Mouse (Mus musculus) adrenal gland, postnatal 25 days (tissue): ENCODE results near the gene Spats2. TPM values are rescaled to one million over a fixed set of nuclear protein-coding genes. Genes with fewer than 3 reads are reported as not detected.
"Not testable (repeated sequence)": the region's sequence is repeated elsewhere in the genome, so short reads cannot be mapped to it uniquely, and the experiment has no call there.

Experiments
- DNase-seq: peaks from one replicate; pipeline ENCODE4 v3.0.0; 2021; ENCODE audit warnings: mixed read lengths
- long read RNA-seq: library from polyadenylated mRNA; stranded (forward); transcript quantifications from one replicate; pipeline ENCODE4 v2.0.0, GENCODE M21; 2021
- total RNA-seq: library from RNA; stranded (reverse); gene quantifications from 2 replicates; pipeline ENCODE4 v1.2.3, GENCODE M21; 2021

The Spats2 gene
- total RNA-seq: 18.7 and 19.6 TPM in 2 replicates
- long read RNA-seq, transcript Spats2-201 (13 exons, 3,096 nt): major isoform, 24 of 29 reads
- long read RNA-seq, partial matches to known transcripts: 2 of 29 reads
- long read RNA-seq, other reads (novel, unspliced or antisense): 3 of 29 reads

DNA sequence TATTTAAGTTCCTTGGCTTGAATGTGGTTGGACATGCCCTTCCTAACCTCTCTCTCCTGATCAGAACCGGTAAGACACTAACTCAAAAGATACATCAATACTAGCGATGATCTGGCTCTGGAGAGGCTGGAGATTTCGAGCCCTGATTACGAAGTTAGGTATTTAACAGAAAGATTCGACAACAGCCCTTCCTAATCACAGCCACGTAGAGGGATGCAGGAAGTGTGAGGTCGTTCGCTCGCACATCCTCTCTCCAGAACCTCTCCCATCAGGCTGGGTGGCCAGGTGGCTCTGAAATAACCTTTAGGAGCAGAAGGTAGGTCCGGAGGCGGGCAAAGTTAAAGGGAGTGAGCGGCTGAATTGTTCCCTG, at the start of gene Spats2:
TSS of gene Spats2 (plus strand) at position 206 of the 370 bp plus-strand sequence.
- DNase-seq: no peak

DNA sequence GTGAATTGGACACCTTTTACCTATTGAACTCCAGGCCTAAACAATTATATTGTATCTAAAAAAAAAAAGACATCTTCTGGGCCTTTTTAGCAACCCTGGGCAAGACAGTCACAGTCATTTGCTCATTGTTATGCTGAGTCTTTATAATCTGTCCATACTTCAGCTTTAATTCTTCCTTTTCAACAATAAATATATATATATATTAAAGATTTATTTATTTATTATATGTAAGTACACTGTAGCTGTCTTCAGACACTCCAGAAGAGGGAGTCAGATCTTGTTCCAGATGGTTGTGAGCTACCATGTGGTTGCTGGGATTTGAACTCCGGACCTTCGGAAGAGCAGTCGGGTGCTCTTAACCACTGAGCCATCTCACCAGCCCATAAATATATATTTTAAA, 49.7 kb upstream of the Spats2 start:
- DNase-seq: not testable (repeated sequence)

DNA sequence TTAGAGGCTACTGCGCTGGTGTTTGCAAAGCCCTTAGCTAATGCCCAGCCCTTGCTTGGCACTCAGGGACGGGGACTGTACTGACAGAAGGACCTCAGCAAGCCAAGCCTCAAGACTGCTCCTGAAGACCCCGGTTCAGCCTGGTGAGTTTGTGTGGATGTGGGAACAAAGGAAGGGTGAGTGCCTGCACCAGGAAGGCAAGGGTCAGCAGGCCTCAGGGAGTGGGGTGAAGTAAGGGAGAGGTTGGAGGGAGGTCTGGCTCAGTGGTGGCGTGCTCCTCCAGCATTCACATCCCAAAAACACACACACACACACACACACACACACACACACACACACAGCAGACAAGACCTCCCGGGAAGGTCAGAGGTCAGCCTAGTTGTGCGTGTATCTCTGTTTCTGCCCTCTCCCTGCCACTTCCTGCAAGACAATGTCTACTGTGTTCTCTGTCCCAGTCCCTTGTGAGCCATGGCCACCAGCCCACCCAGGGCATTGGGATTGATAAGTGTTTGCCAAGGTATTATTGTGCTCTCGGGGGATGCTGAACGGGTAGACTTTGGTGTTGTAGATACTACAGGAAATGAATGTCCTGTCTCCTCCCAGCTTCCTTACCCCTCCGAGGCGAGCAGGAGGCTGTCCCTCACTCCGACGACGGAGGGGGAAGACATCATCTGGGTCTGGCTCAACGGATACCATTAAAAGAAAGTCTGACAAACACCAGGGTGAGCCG, 47.4 kb upstream of the Spats2 start:
- DNase-seq: no peak

DNA sequence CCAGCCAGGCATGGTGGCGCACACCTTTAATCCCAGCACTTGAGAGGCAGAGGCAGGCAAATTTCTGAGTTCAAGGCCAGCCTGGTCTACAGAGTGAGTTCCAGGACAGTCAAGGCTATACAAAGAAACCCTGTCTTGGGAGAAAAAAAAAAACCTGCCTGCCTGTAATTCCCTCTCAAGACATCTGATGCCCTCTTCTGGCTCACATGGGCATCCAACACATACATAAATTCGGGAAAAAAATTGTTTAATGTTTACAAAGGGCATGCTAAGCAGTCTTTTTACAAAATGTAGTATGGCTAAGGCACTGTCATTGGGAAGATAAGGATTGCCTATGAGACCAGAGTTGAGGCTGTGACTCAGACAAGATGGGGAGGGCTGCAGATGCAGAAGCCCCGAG, 45.9 kb upstream of the Spats2 start:
- no peak for DNase-seq

DNA sequence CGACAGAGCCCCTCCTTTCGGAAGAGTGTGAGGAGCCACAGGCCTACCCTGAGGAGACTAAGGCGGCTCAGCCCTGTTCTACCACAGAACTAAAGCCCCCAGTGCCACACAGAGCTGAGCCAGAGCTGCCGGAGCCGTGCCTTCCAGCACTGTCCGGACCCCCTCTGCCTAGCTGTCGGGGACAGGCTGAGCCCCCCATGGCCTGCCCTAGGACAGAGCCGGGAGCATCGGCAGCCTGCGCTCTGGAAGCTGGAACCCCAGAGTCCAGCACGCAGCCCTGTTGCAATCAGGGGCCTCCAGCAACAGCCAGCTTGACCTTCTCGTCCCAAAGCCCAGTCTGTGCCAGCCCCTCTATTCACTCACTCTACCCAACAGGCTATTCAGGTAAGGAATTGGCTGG, 43.4 kb upstream of the Spats2 start:
- no peak for DNase-seq

DNA sequence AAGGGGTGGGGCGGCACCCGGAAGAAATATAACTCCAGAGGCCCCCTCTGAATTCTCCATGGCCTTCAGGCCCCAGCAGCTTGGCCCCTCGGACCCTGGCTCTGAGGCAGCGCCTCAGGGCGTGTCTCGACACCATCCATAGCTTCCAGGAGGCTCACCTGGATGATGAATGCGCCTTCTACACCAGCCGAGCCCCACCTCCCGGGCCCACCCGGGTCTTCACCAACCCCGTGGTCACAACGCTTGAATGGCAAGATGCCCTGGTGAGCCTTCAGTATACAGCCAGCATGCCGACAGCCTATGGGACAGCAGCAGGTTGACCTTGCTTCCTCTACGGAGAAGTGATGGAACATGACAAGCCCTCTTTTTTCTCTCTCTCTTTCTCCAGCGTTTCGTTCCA, 42.9 kb upstream of the Spats2 start:
- DNase-seq: no peak

DNA sequence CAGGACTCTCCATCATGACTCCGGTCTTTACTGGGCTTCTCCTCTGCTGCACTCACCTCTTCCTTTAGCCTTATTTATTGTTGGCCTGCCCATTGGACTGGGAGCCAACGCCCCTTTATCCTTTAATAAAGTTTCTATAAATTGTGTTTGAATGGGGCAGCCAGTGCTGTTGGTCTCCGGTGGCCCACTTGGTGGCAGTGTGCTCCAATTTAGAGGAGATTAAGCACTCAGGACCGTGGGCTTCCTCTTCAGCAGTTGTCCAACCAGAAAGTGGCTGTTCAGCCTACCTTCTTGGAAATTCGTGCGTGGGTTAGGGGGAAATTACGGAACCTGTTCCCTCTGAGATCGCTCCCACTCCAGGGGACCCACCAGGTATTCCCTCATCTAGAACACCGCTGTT, 42.5 kb upstream of the Spats2 start:
- DNase-seq: peak; percentile 44

DNA sequence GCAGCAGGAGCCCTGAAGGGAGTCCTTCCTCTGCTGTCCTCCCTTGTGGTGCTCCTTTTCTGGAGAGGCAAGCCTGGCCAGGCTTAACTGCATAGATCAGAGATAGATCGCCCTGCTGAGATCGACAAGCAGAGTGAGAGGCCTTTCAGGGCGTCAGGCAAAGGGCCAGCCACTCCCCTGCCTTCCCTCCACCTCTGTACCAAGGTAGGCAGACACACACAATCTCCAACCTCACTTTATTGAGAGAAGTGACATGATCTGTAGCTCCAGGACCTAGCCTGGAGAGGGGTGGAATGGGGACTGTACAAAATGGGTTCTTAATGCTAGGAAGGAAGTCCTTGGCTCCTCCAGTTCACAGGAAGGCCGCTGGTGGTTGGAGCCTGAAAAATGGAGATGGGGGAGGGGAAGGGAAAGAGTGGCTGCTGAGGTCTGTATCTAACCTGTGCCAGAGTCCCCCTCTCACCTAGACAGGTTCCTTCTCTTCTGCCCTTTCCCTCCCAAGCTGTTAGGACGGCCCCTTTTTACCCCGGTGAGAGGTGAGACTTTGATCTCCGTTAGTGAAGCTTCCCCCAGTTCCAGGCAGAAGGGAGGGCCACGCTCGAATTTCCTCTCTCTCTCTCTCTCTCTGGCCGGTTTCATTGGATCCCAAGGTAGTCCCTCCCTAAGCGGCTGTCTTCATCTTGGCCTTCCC, 41.7 kb upstream of the Spats2 start:
- no peak for DNase-seq

DNA sequence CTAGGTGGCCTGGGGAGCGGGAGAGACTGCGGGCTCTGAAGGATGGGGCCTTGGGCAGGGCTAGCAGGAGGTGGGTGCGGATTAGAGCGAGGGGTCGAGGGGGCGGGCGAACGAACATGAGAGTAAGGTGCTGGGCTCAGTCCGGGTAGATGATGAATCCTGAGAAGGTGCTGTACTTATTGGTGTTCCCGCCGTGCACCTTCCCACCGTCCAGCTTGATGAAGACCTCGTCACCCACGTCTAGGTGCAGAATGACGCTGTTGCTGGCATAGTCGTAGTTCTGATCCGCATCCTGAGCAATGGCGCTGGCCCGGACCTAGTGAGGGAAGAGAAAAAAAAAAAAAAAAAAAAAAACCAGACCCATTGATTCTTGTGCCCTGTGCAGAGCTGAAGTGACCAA, 41.1 kb upstream of the Spats2 start:
- DNase-seq: no peak

DNA sequence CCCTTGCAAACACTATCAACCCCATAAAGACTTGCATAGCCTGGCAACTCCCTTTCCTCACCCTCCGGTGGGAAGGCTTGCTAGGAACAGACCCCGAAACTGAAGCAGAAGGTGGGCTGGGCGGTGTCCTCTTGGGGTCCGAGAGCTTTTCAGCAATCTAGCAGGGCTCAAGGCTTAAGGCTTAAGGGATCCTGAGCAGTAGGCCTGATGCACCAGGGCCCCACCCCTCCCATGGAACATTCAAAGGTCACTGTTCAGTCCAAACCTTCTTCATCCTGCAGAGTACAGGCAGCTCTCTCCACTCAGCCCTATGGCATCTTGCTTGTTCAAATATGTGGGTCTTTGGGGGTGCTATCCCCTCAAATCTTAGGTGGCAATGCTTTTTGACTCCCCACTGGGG, 39.7 kb upstream of the Spats2 start:
- no peak for DNase-seq

DNA sequence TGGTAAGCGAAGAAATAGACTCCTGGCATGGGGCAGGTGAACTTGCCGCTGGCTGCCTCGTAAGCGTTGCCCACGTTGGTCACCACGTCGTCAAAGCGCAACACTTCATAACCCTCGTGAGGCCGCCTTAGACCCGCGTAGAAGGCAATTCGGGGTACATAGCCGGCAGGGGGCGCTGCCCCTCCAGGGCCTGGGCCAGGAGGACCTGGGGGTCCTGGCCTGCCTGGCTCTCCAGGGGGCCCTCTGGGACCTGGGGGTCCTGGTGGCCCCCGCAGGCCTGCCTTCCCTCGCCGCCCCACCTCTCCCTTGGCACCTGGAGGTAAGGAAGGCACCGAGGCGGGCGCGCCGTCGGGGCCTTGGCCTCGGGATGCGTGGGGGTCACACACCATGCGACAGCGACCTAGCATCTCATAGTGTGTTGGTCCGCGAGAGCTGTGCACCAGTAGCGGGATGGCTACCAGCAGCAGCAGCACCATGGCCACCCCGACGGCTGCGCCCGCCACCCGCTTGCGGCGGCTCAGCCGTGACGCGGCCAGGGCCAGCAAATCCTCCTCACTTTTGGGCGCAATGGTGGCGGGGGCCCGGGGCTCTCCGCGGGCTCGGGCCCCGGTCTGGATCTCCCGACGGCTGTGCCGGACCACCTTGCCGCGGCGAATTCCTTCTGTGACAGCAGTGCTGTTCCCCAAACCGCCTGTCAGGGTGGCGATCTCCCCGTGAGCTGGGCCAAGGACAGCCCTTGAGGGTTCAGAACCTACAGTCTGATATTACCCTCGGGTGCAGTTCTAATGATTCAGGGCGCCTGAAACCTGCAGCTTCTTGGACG, 38.3 kb upstream of the Spats2 start, which contains the start of gene C1ql4:
TSS of gene C1ql4 (minus strand) at position 565 of the 823 bp plus-strand sequence.
- peak; percentile 32 for DNase-seq

DNA sequence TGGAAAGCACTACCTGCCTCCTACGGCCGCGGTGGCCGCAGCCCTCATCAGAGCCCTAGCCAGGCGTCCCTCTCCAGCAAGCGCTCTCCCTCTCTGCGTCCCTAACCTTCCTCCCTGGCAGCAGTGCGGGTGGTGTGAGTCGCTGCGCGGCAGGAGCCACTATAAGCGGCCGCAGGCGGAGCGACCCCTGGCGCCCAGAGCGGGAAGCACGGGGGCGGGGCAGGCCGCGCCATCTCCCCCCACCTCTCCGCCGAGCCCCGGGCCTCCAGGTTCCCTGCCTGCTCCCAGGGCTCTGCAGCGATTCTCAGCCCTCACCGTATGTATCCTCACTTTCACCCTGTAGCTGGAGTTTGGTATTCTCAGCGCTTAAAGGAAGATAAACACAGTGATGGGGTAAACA, 37.4 kb upstream of the Spats2 start:
- DNase-seq: peak; percentile 84

DNA sequence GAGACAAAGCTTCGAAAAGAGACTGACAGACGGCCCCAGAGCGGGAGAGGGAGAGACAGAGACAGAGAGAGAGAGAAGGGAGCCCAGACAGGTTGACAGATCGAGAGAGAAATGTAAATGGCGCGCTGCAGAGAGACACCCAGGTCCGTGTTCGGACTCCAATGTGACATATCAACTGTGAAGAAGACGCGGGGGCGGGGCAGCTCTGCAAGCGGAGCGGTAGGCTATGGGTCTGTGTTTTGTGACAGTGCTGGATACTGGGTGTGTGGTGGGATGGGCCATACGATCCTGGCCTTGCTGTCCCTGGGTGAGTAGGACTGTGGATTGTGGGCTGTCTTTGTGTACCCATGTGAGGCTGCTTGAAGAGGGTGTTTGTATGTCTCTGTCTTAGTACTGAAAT, 36.6 kb upstream of the Spats2 start:
- no peak for DNase-seq

DNA sequence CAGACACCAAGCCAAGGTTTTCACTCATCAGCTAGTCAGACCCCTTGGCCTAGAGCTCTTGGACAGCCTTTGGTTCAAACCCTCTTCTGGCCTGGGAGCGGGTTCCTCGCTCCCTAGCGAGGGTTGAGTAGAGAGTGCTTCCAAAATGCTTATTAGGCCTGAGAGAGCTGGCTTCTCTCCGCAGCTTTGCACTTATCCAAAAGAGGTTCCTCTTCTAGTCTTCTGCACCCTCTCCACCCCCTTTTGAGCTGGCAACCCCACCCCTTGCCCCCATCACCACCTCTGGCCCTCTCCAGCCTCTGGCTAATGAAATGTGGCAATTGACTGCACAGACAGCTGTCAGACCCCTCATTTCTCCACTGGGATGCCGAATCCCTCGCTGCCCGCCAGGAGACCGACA, 32.8 kb upstream of the Spats2 start, which contains the start of gene Dnajc22:
TSS of gene Dnajc22 (plus strand) at position 301 of the 400 bp plus-strand sequence.
- no peak for DNase-seq

DNA sequence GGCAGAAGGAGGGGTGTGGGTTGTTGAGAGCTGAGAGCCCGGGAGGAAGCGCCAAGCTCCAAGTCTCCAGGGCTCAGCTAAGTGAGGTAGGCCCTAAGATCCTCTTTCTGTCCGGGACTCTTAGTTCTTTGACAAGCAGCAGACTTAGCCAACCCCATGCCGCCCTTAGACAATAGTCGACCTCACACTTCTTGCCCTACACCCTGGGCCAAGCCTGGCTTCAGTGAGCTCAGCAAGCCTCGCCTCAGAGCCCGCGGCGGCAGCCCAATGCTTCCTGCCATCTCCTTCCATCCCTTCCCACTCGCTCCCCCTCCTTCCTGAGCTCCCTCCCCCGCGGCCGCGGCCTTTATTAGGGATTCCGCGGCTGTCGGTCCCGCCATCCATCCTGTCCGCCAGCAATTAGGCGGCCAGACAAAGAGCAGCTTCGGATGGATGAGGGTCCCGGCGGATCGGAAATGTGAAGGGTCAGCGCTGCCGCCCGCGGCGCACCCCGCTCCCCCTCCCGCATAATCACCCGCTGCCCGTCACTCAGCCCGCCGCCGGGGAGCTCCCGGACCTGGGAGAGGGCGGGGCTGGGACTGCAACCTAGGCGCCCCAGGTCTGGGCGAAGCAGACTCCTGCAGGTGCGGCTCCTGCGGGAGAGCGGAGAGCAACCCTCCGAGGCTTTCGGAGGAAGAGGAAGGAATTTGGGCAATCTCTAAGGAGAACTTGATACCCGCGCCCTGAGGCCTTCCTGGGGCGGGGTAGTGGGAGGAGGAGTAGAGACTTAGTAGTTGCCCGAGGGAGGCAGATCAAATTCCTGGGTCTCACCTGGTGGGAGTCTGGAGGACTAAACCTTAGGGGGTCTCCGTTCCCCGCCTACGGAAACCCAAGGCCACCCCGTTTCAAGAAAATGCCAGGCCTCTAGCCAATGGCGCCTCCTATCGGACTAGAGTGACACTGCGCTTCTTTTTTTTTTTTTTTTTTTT, 32.1 kb upstream of the Spats2 start:
- no peak for DNase-seq

DNA sequence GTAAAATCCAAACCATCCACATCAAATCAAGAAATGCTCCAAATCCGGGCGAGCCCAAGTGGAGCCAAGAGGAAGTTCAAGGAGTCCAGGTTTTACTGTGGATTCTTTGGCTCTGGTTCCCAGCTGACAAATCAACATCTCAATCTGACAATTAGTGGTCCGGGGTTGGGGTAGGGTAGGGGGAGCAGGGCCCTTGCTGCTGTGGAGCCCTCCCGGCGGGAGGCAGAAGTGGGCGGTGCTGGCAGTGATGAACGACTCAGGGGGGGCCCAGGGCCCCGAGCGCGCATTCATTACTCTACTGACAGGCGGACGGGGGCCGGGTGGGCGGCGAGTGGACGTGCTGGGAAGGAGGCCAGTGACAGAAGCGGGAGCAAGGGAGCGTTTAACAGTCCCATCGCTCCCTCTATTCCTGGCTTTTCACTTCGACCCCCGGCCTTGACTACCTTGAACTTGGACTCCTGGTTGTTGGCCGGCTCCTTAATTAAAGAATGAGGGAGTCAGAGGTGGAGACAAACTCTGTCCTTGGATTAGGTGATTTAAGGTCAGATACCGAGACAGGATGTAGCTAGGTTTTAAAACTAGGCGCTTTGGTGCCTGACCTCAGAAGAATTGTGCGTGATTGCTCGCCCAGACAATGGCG, 31.0 kb upstream of the Spats2 start:
- no peak for DNase-seq

DNA sequence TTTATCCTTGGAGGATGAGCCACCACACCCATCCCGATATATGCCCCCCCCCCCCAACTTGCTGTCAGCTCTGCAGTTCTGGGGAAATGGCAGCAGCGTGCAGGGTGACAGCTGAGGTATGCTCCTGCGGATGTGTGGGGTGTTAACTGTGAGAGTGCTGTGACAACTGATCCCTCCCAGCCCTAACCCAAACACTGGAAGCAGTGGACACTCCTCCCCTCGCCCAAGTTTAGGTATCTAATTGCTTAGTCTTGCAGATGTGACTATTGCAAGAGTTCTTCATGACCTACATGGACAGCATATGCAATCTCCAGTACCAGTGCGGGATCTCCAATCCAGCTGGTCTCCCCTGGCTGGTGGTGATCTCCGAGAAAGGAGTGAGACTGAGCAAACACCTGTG, 30.4 kb upstream of the Spats2 start:
- no peak for DNase-seq

DNA sequence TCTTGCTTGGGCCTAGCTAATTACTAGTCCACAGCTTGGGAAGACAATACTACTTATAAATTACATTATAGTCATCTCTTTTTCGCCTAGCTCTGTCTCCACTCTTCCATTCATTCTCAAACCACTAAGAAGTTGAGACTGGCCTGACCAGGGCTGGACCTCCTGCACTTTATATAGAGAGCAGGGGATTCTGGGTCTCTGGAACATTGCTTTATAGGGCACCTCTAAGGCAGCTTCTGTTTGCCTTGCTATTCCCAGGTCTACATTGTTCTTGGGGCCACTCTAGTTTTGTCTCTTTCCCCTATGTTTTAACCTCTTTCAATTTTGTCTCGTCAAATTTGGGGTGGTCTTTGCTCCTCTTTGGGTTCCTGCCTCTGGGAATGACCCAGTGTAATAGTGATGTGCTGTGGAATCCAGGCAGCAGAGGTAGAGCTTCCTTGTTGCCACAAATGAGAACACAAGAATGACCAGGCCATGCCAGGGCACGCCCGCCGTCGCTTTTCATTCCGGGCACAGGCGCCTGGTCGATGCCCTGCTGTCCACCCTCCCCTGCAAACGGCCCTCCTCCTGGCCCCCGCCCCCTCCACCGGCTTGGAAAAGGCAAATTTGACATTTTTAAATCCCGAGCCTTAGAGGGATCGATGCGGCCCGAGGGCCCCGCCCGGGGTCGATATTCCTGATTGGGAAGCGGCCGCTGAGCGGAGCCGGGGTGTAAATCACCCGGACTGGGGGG, 29.5 kb upstream of the Spats2 start:
- no peak for DNase-seq

DNA sequence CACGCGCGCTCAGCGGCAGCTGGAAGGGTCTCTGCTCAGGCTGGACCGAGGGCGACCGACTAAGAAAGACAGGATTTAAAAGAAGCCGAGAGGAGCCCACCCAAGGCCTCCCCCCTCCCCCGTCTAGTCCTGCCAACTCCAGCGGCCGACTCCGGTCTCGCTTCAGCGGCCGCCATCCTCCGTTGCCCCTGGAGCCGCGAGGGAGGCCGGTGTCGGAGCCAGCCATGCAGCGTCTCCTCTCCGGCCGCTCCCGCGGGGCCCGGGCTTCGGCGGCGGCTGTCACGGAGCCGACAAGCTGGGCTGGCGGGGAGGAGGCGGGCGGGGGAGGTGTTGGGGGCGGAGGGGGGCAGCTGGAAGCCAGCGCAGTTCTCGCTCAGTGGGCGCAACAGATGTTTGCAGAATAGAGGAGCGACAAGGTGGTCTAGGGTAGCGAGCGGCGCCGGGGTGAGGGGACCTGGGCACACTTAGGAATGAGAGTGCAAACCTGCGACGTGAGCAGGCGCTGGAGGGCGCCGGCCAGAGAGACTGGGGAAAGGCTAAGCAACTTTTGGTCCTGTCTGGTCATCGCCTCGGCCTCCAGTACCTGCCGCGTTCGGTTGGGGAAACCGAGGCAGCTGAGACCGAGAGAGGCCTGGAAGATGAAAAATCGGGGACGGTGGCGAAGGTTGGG, 28.8 kb upstream of the Spats2 start:
- peak; percentile 40 for DNase-seq
